Mouse (Mus musculus) duodenum, adult 2 months (tissue): ENCODE results near the gene Gramd1b. TPM values are rescaled to one million over a fixed set of nuclear protein-coding genes. Genes with fewer than 3 reads are reported as not detected.

Experiments used
- polyA plus RNA-seq: library from polyadenylated mRNA; depleted of rRNA; stranded (reverse); fragments of >200 nt; gene quantifications from 2 replicates; pipeline ENCODE4 v1.2.3, GENCODE M21; 2012; ENCODE audit warnings: low replicate concordance; rRNA removed

The Gramd1b gene
- polyA plus RNA-seq = 17.6 and 60.2 TPM in 2 replicates

DNA sequence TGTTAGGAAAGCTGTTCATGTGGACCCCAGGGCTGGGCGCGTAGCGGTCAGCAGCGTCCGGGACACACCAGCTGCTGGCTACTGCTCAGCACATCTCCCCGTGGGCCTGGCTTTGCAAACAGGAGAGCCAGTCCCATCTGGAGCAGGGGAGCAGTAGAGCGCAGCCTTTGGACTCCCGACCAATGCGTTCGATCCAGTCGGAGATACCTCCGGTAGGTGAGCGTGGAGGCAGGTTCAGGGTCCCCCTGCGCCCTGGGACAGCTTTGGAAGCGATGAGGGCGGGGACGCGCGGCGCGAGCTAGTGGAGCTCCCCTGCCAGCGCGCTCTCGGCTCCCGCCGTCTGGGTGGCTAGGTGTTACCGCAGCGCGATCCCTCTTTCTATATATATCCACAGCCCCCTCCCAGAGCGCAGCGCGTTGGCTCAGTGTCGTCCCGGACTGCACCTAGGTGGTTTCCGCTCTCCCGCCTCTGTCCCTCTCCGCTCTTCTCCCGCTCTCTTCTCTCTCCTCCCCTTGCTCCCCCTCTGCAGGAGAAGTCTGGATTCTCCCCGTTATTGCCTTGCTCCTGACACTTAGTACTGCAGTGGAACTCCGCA, at the start of gene Gramd1b:
Gramd1b (minus strand) TSS at position 357 of the 595 bp plus-strand sequence.

DNA sequence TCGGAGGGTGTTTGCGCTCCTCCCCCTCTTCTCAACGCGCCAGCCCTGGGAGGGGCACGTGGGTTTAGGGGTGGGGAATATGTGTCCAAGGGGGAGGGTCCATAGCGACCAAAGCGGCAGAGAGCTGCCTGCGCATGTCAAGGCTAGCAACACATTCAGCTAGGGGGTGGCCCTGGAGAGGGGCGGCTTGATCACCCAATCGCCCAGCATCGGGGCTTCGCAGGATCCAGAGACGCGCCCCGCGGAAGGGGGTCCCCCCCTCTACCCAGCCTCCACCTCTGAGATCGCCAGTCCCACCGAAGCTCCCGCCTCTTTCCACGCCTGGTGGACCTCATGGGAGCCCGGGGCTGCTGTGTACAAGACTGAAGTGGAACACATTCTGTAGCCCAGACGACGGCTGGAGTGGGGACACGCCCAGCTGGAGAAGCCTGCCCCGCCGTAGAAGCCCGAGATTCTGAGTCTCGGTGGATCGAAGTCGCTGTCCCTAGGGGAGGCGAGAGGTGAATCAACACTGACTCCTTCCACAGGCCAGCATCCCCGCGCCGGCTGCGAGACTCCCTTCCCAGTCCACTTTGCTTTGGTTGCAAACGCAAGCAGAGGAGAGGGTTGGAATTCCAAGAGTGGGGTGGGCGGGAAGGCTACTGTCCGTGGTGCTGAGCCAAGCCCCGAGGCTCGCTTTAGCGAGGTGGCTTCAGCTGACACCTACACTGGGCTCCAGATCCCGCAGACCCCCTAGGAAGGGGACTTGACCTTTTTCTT, 261.9 kb downstream of the Gramd1b start, which contains the start of gene Scn3b:
Scn3b (plus strand) TSS at position 115 of the 759 bp plus-strand sequence.

Other genes with a start within 250 kb of the Gramd1b start
- not detected in 2 replicates for gene Gm21915, start 139.2 kb upstream of the Gramd1b start, polyA plus RNA-seq
- 54.8 and 61.6 TPM in 2 replicates for gene Clmp, start 154.6 kb upstream of the Gramd1b start, polyA plus RNA-seq